Mouse (Mus musculus) heart, embryonic 15.5 days (tissue): ENCODE data around the gene Oard1. TPM values are rescaled to one million over a fixed set of nuclear protein-coding genes. Genes with fewer than 3 reads are reported as not detected.
A peak's percentile ranks its signal among the peaks of the same experiment; 100 is the strongest.

Experiments
- ATAC-seq: fragments of 200-750 bp; cut with Nextera tagmentation; replicated peaks from 2 replicates; pipeline ENCODE4 v1.8.0; 2017; ENCODE audit warnings: low read depth, moderate TSS enrichment; ENCODE audit not compliant: insufficient number of reproducible peaks, insufficient read depth, low FRiP score
- H3K27ac ChIP-seq: fragments of 300-500 bp; sonication (generic); 2 replicates; pipeline ENCODE4 v1.5.1; 2015; ENCODE audit warnings: mild to moderate bottlenecking, inconsistent platforms
- H3K27me3 ChIP-seq: fragments of 300-500 bp; sonication (generic); 2 replicates; pipeline ENCODE4 v1.6.1; 2015; ENCODE audit warnings: inconsistent platforms
- H3K36me3 ChIP-seq: fragments of 300-500 bp; sonication (generic); 2 replicates; pipeline ENCODE4 v1.6.1; 2015; ENCODE audit warnings: mild to moderate bottlenecking, inconsistent platforms
- H3K4me1 ChIP-seq: fragments of 300-500 bp; sonication (generic); replicated peaks from 2 replicates; pipeline ENCODE4 v1.6.1; 2015; ENCODE audit warnings: inconsistent platforms
- H3K4me2 ChIP-seq: fragments of 300-500 bp; sonication (generic); 2 replicates; pipeline ENCODE4 v1.6.1; 2015; ENCODE audit warnings: inconsistent platforms, mild to moderate bottlenecking, moderate library complexity
- H3K4me3 ChIP-seq: fragments of 300-500 bp; sonication (generic); 2 replicates; pipeline ENCODE4 v1.5.1; 2015; ENCODE audit warnings: mild to moderate bottlenecking, inconsistent platforms
- H3K9ac ChIP-seq: fragments of 300-500 bp; sonication (generic); 2 replicates; pipeline ENCODE4 v1.6.1; 2015; ENCODE audit warnings: mild to moderate bottlenecking, inconsistent platforms
- H3K9me3 ChIP-seq: fragments of 300-500 bp; sonication (generic); replicated peaks from 2 replicates; pipeline ENCODE4 v1.6.1; 2016; ENCODE audit warnings: inconsistent platforms
- WGBS: fragments of 180-500 bp; shearing (Covaris S2); methylation state at CpG from one replicate; pipeline ENCODE4 v1.1.7; 2015; ENCODE audit warnings: mixed read lengths; 5-methylcytosine and 5-hydroxymethylcytosine counted together
- polyA plus RNA-seq: library from polyadenylated mRNA; unstranded; fragments of >200 nt; fragmentation: Nextera tagmentation; extraction: Ambion mirVana; gene quantifications from 2 replicates; pipeline ENCODE4 v1.2.1, GENCODE M21; 2015

The Oard1 gene
- polyA plus RNA-seq, 1 experiment from 2014 or later, result 33.5 TPM

- ATAC-seq, result peak; percentile 68
- H3K4me2 ChIP-seq, result peak overlapping the region; percentile 3; the same call in 1 of the 2 replicates
- no peaks in the 10 kb centered on the region for H3K9me3 ChIP-seq
- H3K27me3 ChIP-seq, result no peaks in the 10 kb centered on the region
- 40% methylated on average over 1 of the region's 1 CpGs for WGBS
- no peaks in the 10 kb centered on the region for H3K36me3 ChIP-seq
- H3K4me3 ChIP-seq, result no peak overlapping the region
- H3K27ac ChIP-seq, result peak overlapping the region; percentile 95
- H3K4me1 ChIP-seq, result peaks cover 46% of the 10 kb centered on the region
- no peak overlapping the region for H3K9ac ChIP-seq
Measured at GRCm38 (mm10) chr17:48436487-48436886, 26.7 kb downstream of the Oard1 start.

GRCm38 (mm10) chr17:48437421-48437911, 27.7 kb downstream of the Oard1 start:
- Histone ChIP-seq H3K9ac (peak overlapping the region; percentile 9; the same call in 1 of the 2 replicates), H3K36me3 (no peaks in the 10 kb centered on the region), H3K27me3 (no peaks in the 10 kb centered on the region), H3K4me1 (peaks cover 44% of the 10 kb centered on the region), H3K4me2 (peak overlapping the region; percentile 14), H3K27ac (peak overlapping the region; percentile 95), H3K4me3 (no peak overlapping the region), H3K9me3 (no peaks in the 10 kb centered on the region)
- WGBS, result 23% methylated on average over 7 of the region's 7 CpGs
- ATAC-seq, result peak; percentile 45

- H3K27ac ChIP-seq, result no peak overlapping the region
- H3K4me2 ChIP-seq, result no peak overlapping the region
- H3K9ac ChIP-seq, result no peak overlapping the region
- H3K4me1 ChIP-seq, result peaks cover 3% of the 10 kb centered on the region
- ATAC-seq, result no peak
- no peak overlapping the region for H3K4me3 ChIP-seq
- no peaks in the 10 kb centered on the region for H3K36me3 ChIP-seq
- 70% methylated on average over 7 of the region's 7 CpGs for WGBS
- no peaks in the 10 kb centered on the region for H3K9me3 ChIP-seq
- H3K27me3 ChIP-seq, result no peaks in the 10 kb centered on the region
Measured at GRCm38 (mm10) chr17:48442745-48443457, 33.1 kb downstream of the Oard1 start.

GRCm38 (mm10) chr17:48443542-48444145, 33.8 kb downstream of the Oard1 start:
- no peak for ATAC-seq
- Histone ChIP-seq H3K4me1 (no peaks in the 10 kb centered on the region), H3K4me2 (no peak overlapping the region), H3K4me3 (no peak overlapping the region), H3K36me3 (no peaks in the 10 kb centered on the region), H3K27me3 (no peaks in the 10 kb centered on the region), H3K9ac (no peak overlapping the region), H3K9me3 (no peaks in the 10 kb centered on the region), H3K27ac (no peak overlapping the region)
- 75% methylated on average over 16 of the region's 16 CpGs for WGBS

DNA sequence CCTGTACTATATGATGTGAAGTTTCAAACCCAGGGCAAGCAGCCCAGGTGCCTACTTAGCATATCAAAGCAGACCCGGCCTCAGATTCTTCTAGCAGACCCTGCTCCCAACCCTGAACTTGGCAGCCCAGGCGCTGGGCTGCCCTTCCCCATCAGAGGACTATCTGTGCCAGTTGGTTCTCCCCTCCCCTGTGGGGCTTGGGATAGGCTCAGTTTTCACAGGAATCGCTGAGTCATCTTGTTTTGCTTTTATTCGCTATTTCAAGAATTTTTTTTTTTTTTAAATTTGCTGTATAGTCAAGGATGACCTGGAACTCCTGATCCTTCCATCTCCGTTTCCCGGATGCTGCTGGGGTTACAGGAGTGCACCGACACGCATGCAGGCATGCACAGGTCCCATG, 37.9 kb downstream of the Oard1 start:
- H3K27ac ChIP-seq, result no peak overlapping the region
- no peaks in the 10 kb centered on the region for H3K4me1 ChIP-seq
- no peak overlapping the region for H3K4me2 ChIP-seq
- no peak overlapping the region for H3K4me3 ChIP-seq
- ATAC-seq, result no peak
- no peak overlapping the region for H3K9ac ChIP-seq
- H3K36me3 ChIP-seq, result no peaks in the 10 kb centered on the region
- H3K9me3 ChIP-seq, result no peaks in the 10 kb centered on the region
- no peaks in the 10 kb centered on the region for H3K27me3 ChIP-seq
- whole genome bisulfite sequencing, result 71% methylated on average over 8 of the region's 8 CpGs

DNA sequence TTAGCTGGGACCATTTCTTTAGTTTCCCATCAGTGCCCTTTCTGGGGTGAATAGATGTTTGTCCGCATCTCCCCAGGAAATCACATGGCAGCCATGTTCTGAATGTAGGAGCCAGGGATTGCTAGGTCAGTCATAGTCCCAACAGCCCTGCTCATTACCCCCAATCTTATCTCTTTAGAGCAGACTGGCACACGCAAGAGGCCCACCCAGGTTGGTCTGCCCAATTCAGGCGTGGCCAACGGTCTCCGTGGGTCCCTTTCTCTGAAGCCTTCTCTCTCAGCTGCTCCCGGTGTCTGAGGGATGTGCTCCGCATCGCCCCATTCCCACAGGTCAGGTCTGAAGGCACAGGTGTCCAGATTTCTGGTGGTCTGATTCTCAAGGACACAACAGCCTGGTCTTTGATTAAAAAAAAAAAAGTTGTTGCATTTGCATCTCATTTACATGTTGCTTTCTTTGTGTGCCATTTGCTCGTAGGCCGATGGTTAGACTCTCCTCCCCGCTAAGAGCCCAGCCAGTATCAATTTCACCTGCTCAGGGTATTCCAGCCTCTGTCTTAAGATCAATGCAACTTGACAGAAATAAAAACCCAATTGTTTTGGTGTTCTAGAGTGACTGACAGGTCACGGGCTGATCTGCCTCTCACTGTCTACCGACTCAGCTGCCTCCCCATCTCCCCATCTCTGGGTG, 41.0 kb downstream of the Oard1 start:
- no peaks in the 10 kb centered on the region for H3K27me3 ChIP-seq
- WGBS, result 78% methylated on average over 13 of the region's 13 CpGs
- H3K4me3 ChIP-seq, result no peak overlapping the region
- H3K36me3 ChIP-seq, result no peaks in the 10 kb centered on the region
- H3K4me2 ChIP-seq, result no peak overlapping the region
- H3K4me1 ChIP-seq, result no peaks in the 10 kb centered on the region
- ATAC-seq, result no peak
- no peaks in the 10 kb centered on the region for H3K9me3 ChIP-seq
- no peak overlapping the region for H3K9ac ChIP-seq
- no peak overlapping the region for H3K27ac ChIP-seq

DNA sequence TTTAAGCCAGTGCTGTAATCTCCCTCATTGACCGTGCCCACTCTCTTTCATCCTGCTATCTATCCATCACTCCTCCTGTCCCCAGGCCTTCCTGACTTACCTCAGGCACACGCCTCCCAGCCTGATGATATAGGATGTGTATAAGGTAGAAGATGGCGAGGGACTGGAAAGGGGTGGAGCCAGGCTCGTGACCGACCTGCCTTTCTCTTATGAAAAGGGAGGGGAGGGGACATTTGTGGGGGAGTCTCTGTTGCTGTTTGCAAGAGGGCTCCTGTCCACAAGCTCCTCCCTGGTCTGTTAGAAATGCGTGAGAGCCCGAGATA, 41.5 kb downstream of the Oard1 start, which contains the start of gene Tspo2:
Gene Tspo2, minus strand, starts transcription at position 170 of the 323 bp plus-strand sequence.
- 53% methylated on average over 7 of the region's 7 CpGs for WGBS
- no peaks in the 10 kb centered on the region for H3K9me3 ChIP-seq
- 0 out of 2 replicates have a peak, but pooled peaks have one; percentile 26 for ATAC-seq
- no peak within 1 kb of the TSS for H3K9ac ChIP-seq
- H3K36me3 ChIP-seq, result no peaks in the 10 kb centered on the region
- H3K4me2 ChIP-seq, result no peak within 1 kb of the TSS
- H3K27ac ChIP-seq, result no peak within 1 kb of the TSS
- H3K27me3 ChIP-seq, result no peaks in the 10 kb centered on the region
- no peaks in the 10 kb centered on the region for H3K4me1 ChIP-seq
- no peak within 1 kb of the TSS for H3K4me3 ChIP-seq

- no peak overlapping the region for H3K27ac ChIP-seq
- H3K4me2 ChIP-seq, result no peak overlapping the region
- WGBS, result 53% methylated on average over 9 of the region's 9 CpGs
- no peaks in the 10 kb centered on the region for H3K36me3 ChIP-seq
- no peak overlapping the region for H3K4me3 ChIP-seq
- ATAC-seq, result no peak
- no peaks in the 10 kb centered on the region for H3K9me3 ChIP-seq
- no peaks in the 10 kb centered on the region for H3K27me3 ChIP-seq
- no peaks in the 10 kb centered on the region for H3K4me1 ChIP-seq
- H3K9ac ChIP-seq, result no peak overlapping the region
Measured at GRCm38 (mm10) chr17:48451753-48452444, 42.1 kb downstream of the Oard1 start.

DNA sequence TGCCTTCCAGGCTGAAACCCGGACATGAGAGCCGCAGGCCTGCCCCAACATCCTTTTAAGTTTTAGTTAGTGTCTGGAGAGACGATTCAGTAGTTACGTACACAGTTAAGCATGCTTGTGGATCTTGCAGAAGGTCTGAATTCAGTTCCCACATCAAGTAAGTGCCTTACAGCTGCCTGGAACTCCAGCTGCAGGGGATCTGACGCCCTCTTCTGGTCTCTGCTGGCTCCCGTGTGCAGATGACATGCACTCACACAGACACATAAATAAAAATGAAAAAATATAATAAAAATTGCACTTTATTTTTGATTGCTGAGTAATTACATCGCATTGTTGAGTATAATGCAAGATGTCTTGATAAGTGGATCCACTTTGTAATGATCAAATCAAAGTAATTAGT, 43.7 kb downstream of the Oard1 start:
- ATAC-seq, result no peak
- H3K4me2 ChIP-seq, result no peak overlapping the region
- H3K4me3 ChIP-seq, result no peak overlapping the region
- H3K27me3 ChIP-seq, result no peaks in the 10 kb centered on the region
- no peaks in the 10 kb centered on the region for H3K4me1 ChIP-seq
- H3K9ac ChIP-seq, result no peak overlapping the region
- no peak overlapping the region for H3K27ac ChIP-seq
- 79% methylated on average over 7 of the region's 7 CpGs for WGBS
- no peaks in the 10 kb centered on the region for H3K36me3 ChIP-seq
- no peaks in the 10 kb centered on the region for H3K9me3 ChIP-seq

- Histone ChIP-seq H3K36me3 (no peaks in the 10 kb centered on the region), H3K9me3 (no peaks in the 10 kb centered on the region), H3K4me2 (peak overlapping the region; percentile 17), H3K27me3 (no peaks in the 10 kb centered on the region), H3K4me3 (no peak overlapping the region), H3K27ac (no peak overlapping the region), H3K4me1 (no peaks in the 10 kb centered on the region), H3K9ac (no peak overlapping the region)
- 49% methylated on average over 7 of the region's 7 CpGs for WGBS
- no peak for ATAC-seq
Measured at GRCm38 (mm10) chr17:48454190-48454589, 44.4 kb downstream of the Oard1 start.

DNA sequence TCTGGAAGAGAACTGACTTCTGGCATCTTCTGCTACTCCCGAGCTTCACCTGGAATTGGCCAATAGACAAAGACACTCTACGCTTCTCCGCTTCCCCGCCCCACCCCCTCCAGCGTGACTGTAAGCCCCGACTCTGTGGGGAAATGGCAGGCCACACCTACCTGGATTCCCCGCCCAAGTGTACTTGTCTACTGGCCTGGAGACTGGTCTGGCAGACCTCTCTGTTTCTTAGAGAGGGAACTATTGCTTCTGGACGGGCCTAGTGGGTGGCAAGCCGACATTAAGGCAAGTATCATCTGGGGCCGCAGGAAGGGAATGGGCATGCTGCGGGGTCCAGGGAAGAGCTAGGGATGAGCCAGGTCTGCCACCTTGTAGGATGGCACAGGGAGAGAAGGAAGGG, 44.9 kb downstream of the Oard1 start, which contains the start of gene Unc5cl:
Gene Unc5cl, plus strand, starts transcription at position 214 of the 400 bp plus-strand sequence.
- H3K36me3 ChIP-seq, result no peaks in the 10 kb centered on the region
- no peak within 1 kb of the TSS for H3K4me3 ChIP-seq
- peak within 1 kb of the TSS; percentile 17 for H3K4me2 ChIP-seq
- no peak within 1 kb of the TSS for H3K27ac ChIP-seq
- no peak within 1 kb of the TSS for H3K9ac ChIP-seq
- H3K27me3 ChIP-seq, result no peaks in the 10 kb centered on the region
- ATAC-seq, result no peak
- H3K4me1 ChIP-seq, result no peaks in the 10 kb centered on the region
- 50% methylated on average over 11 of the region's 11 CpGs for WGBS
- no peaks in the 10 kb centered on the region for H3K9me3 ChIP-seq
